Mouse (Mus musculus) bone marrow, adult 2 months (tissue): Measurements from ENCODE around the gene Rpp14.

Source experiments
- CTCF ChIP-seq: fragments of 200-500 bp; IDR thresholded peaks from 2 replicates; pipeline ENCODE4 v1.5.1; 2011; ENCODE audit warnings: low read length, control low read depth; ENCODE audit not compliant: control insufficient read depth, insufficient read depth
- POLR2A ChIP-seq: fragments of 200-500 bp; IDR thresholded peaks from 2 replicates; pipeline ENCODE4 v1.6.1; 2011; ENCODE audit warnings: low read depth, mild to moderate bottlenecking, control low read depth, low read length, borderline replicate concordance; ENCODE audit not compliant: control insufficient read depth

DNA sequence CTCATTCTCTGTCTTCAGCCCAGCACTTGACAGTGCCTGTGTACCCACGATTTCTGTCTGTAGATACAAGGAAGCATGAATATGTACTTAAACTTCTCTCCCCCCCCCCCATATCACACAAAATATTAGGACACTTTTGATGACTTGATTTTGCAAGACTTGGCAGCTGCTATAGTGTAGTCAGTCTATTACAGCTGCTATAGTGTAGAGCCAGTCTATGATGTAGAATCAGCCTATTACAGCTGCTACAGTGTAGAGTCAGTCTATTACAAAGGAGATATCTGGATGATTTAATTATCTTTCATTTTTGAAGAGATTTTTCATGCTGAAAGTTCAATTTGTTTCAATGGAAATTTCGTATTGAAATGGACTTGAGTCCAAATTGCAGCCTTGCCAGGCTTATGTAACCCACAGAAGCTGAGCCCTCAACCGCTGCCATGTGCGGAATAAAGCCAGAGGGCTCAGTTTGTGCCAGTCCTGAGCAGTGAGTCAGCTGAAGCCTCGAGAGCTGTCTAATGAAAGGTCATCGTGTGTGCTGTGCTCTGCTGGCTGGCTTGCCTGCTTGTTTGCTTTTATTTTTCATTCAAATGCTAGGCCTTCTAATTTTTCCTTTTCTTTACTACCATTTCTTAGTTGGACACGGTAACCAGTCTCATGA is 41.2 kb upstream of the Rpp14 start:
- no peak for TF ChIP-seq POLR2A
- TF ChIP-seq CTCF = no peak
